Mouse (Mus musculus) liver, postnatal 0 days (tissue): ENCODE measurements around the gene Ifit3b. TPM values are rescaled to one million over a fixed set of nuclear protein-coding genes. Genes with fewer than 3 reads are reported as not detected.
"Not testable (repeated sequence)": the region's sequence is repeated elsewhere in the genome, so short reads cannot be mapped to it uniquely, and the experiment has no call there.

ENCODE experiments used
- ATAC-seq: fragments of 200-750 bp; cut with Nextera tagmentation; 2 replicates; pipeline ENCODE4 v1.8.0; 2017; ENCODE audit warnings: mild to moderate bottlenecking, moderate library complexity
- DNase-seq: peaks from one replicate; pipeline ENCODE4 v3.0.0-alpha.2; 2016
- H3K27ac ChIP-seq: fragments of 300-500 bp; sonication (generic); 2 replicates; pipeline ENCODE4 v1.5.1; 2014; ENCODE audit warnings: antibody characterized with exemption, moderate library complexity, mild to moderate bottlenecking, low read depth
- H3K27me3 ChIP-seq: fragments of 300-500 bp; sonication (generic); 2 replicates; pipeline ENCODE4 v1.6.1; 2014; ENCODE audit warnings: low read length, control low read depth, mixed read lengths; ENCODE audit not compliant: insufficient read depth
- H3K36me3 ChIP-seq: fragments of 300-500 bp; sonication (generic); replicated peaks from 2 replicates; pipeline ENCODE4 v1.6.1; 2014; ENCODE audit warnings: mild to moderate bottlenecking, control low read depth, low read length, moderate library complexity, mixed read lengths; ENCODE audit not compliant: insufficient read depth
- H3K4me1 ChIP-seq: fragments of 300-500 bp; sonication (generic); 2 replicates; pipeline ENCODE4 v1.6.1; 2014; ENCODE audit warnings: antibody characterized with exemption, mild to moderate bottlenecking, control low read depth; ENCODE audit not compliant: insufficient read depth
- H3K4me2 ChIP-seq: fragments of 300-500 bp; sonication (generic); 2 replicates; pipeline ENCODE4 v1.6.1; 2014; ENCODE audit warnings: low read depth, mild to moderate bottlenecking, low read length, moderate library complexity, mixed read lengths
- H3K4me3 ChIP-seq: fragments of 300-500 bp; sonication (generic); 2 replicates; pipeline ENCODE4 v1.5.1; 2014; ENCODE audit warnings: low read depth, low read length
- H3K9ac ChIP-seq: fragments of 300-500 bp; sonication (generic); replicated peaks from 2 replicates; pipeline ENCODE4 v1.6.1; 2014; ENCODE audit warnings: mild to moderate bottlenecking, moderate library complexity
- H3K9me3 ChIP-seq: fragments of 300-500 bp; sonication (generic); 2 replicates; pipeline ENCODE4 v1.6.1; 2016; ENCODE audit warnings: mild to moderate bottlenecking, control low read depth, low read length, mixed read lengths
- CTCF ChIP-seq: sonication (generic); IDR thresholded peaks from 2 replicates; pipeline ENCODE4 v1.5.1; 2016; ENCODE audit warnings: antibody characterized with exemption, low read depth
- EP300 ChIP-seq: IDR thresholded peaks from 2 replicates; pipeline ENCODE4 v1.6.1; 2016; ENCODE audit warnings: antibody characterized with exemption, low read depth, mild to moderate bottlenecking
- WGBS: fragments of 180-500 bp; shearing (Covaris S2); extraction: QIAGEN DNeasy Blood & Tissue Kit; methylation state at CpG from one replicate; pipeline ENCODE4 v1.1.7; 2014; ENCODE audit not compliant: insufficient replicate concordance; 5-methylcytosine and 5-hydroxymethylcytosine counted together
- polyA plus RNA-seq: library from polyadenylated mRNA; unstranded; fragments of >200 nt; fragmentation: Nextera tagmentation; extraction: Ambion mirVana; gene quantifications from 2 replicates; pipeline ENCODE4 v1.2.1, GENCODE M21; 2015

Gene Ifit3b
- polyA plus RNA-seq, 1 experiment from 2014 or later, result 2.2 TPM

- TF ChIP-seq CTCF (no peak), EP300 (no peak)
- no peak for ATAC-seq
- no peak for DNase-seq
Observed at GRCm38 (mm10) chr19:34631487-34631886, 23.7 kb downstream of the Ifit3b start.

GRCm38 (mm10) chr19:34633484-34633883, 25.7 kb downstream of the Ifit3b start:
- no peaks in the 10 kb centered on the region for H3K4me1 ChIP-seq
- H3K36me3 ChIP-seq, result no peaks in the 10 kb centered on the region
- DNase-seq (no peak), ATAC-seq (no peak)
- H3K9ac ChIP-seq, result no peak overlapping the region
- no peak overlapping the region for H3K4me3 ChIP-seq
- H3K27me3 ChIP-seq, result no peaks in the 10 kb centered on the region
- H3K27ac ChIP-seq, result no peak overlapping the region
- 22% methylated on average over 2 of the region's 2 CpGs for WGBS
- 0 out of 2 replicates have a peak overlapping the region, but pooled peaks have one; percentile 27 for H3K4me2 ChIP-seq
- H3K9me3 ChIP-seq, result no peaks in the 10 kb centered on the region
- TF ChIP-seq EP300 (0 out of 2 replicates have a peak, but pooled peaks have one; percentile 11), CTCF (no peak)

More at GRCm38 (mm10) chr19:34631487-34631886, 23.7 kb downstream of the Ifit3b start:
- Histone ChIP-seq H3K27me3 (no peaks in the 10 kb centered on the region), H3K36me3 (no peaks in the 10 kb centered on the region), H3K4me1 (no peaks in the 10 kb centered on the region), H3K4me3 (no peak overlapping the region), H3K4me2 (no peak overlapping the region), H3K9ac (no peak overlapping the region), H3K27ac (no peak overlapping the region), H3K9me3 (no peaks in the 10 kb centered on the region)

- DNase-seq, result peak; percentile 52
- 6% methylated on average over 3 of the region's 3 CpGs for WGBS
- no peak for TF ChIP-seq EP300
- TF ChIP-seq CTCF, result peak; percentile 82
Observed at GRCm38 (mm10) chr19:34636933-34637557, 29.3 kb downstream of the Ifit3b start.

GRCm38 (mm10) chr19:34640623-34641022, 32.9 kb downstream of the Ifit3b start, which contains the start of the genes Ifit1bl2 and Ifit1:
Gene Ifit1bl2, minus strand, starts transcription at chr19:34640743.
Gene Ifit1, plus strand, starts transcription at chr19:34640871.
- WGBS, result 13% methylated on average over 4 of the region's 4 CpGs
- peak; percentile 40 for DNase-seq
- Histone ChIP-seq H3K4me2 (peak within 1 kb of the TSS; percentile 74), H3K4me1 (peaks cover 21% of the 10 kb centered on the region), H3K9ac (peak within 1 kb of the TSS; percentile 56), H3K9me3 (no peaks in the 10 kb centered on the region), H3K27me3 (no peaks in the 10 kb centered on the region), H3K36me3 (no peaks in the 10 kb centered on the region), H3K4me3 (peak within 1 kb of the TSS; percentile 48), H3K27ac (peak within 1 kb of the TSS; percentile 22; the same call in 1 of the 2 replicates)
- no peak for TF ChIP-seq EP300
- no peak for TF ChIP-seq CTCF
- peak; percentile 80 for ATAC-seq

More at GRCm38 (mm10) chr19:34636933-34637557, 29.3 kb downstream of the Ifit3b start:
- ATAC-seq, result peak; percentile 43; the same call in 1 of the 2 replicates
- Histone ChIP-seq H3K4me1 (peaks cover 14% of the 10 kb centered on the region), H3K4me2 (no peak overlapping the region), H3K27ac (no peak overlapping the region), H3K4me3 (no peak overlapping the region), H3K27me3 (no peaks in the 10 kb centered on the region), H3K9me3 (no peaks in the 10 kb centered on the region), H3K36me3 (no peaks in the 10 kb centered on the region), H3K9ac (no peak overlapping the region)

GRCm38 (mm10) chr19:34642616-34643015, 34.8 kb downstream of the Ifit3b start:
- Histone ChIP-seq H3K4me3 (no peak overlapping the region), H3K36me3 (no peaks in the 10 kb centered on the region), H3K4me2 (peak overlapping the region; percentile 74), H3K27me3 (no peaks in the 10 kb centered on the region), H3K9ac (no peak overlapping the region), H3K27ac (no peak overlapping the region), H3K4me1 (peaks cover 21% of the 10 kb centered on the region), H3K9me3 (no peaks in the 10 kb centered on the region)
- TF ChIP-seq CTCF (no peak), EP300 (no peak)
- ATAC-seq (no peak), DNase-seq (no peak)
- WGBS, result 66% methylated on average over 5 of the region's 5 CpGs

- WGBS, result 83% methylated on average over 7 of the region's 8 CpGs
- DNase-seq, H3K27ac ChIP-seq, H3K9ac ChIP-seq, H3K4me1 ChIP-seq, ATAC-seq, H3K4me2 ChIP-seq, H3K4me3 ChIP-seq, H3K9me3 ChIP-seq, H3K27me3 ChIP-seq, H3K36me3 ChIP-seq: not testable (repeated sequence)
Observed at GRCm38 (mm10) chr19:34647630-34648029, 39.9 kb downstream of the Ifit3b start.
